ENCODE assay signal across 8 mouse cellular contexts in genomic region chr19:5704163-5704800, GRCm38 (mm10). TPM values are rescaled to one million over a fixed set of nuclear protein-coding genes. Genes with fewer than 3 reads are reported as not detected.
DNase-seq lines count a peak whose midpoint lies in the region; ATAC-seq lines count a peak whose summit lies in the region.

Kcnk7 (plus strand) TSS chr19:5704367.

- no peak within 1 kb of the TSS for H3K4me3 ChIP-seq in midbrain, embryonic 10.5 days
- H3K4me3 ChIP-seq in midbrain, embryonic 15.5 days, result no peak within 1 kb of the TSS
- H3K4me3 ChIP-seq in embryonic facial prominence, embryonic 12.5 days, result no peak within 1 kb of the TSS
- 0 out of 2 replicates have a peak within 1 kb of the TSS, but pooled peaks have one; percentile 10 for H3K4me3 ChIP-seq in liver, embryonic 12.5 days
- no peak within 1 kb of the TSS for H3K4me3 ChIP-seq in stomach, embryonic 14.5 days (ENCODE audit: low read depth, low read length)

- 73% methylated on average over 17 of the region's 17 CpGs for WGBS in midbrain, embryonic 10.5 days
- WGBS in midbrain, embryonic 15.5 days, result 83% methylated on average over 17 of the region's 17 CpGs
- 80% methylated on average over 17 of the region's 17 CpGs for WGBS in embryonic facial prominence, embryonic 12.5 days
- WGBS in liver, embryonic 12.5 days (ENCODE audit: insufficient replicate concordance), result 64% methylated on average over 17 of the region's 17 CpGs
- WGBS in stomach, embryonic 14.5 days, result 58% methylated on average over 17 of the region's 17 CpGs

- no peak for ATAC-seq in midbrain, embryonic 15.5 days (replicated peaks)
- ATAC-seq in embryonic facial prominence, embryonic 12.5 days (ENCODE audit: insufficient number of reproducible peaks, insufficient read depth, low FRiP score, low TSS enrichment), result no peak
- ATAC-seq in liver, embryonic 12.5 days, result peak; percentile 66
- no peak for ATAC-seq in stomach, embryonic 14.5 days (ENCODE audit: insufficient number of reproducible peaks, insufficient read depth, low FRiP score, low read depth)

- no peak within 1 kb of the TSS for H3K9ac ChIP-seq in midbrain, embryonic 15.5 days
- H3K9ac ChIP-seq in embryonic facial prominence, embryonic 12.5 days, result peak within 1 kb of the TSS; percentile 10; the same call in 1 of the 2 replicates
- H3K9ac ChIP-seq in liver, embryonic 12.5 days, result peak within 1 kb of the TSS; percentile 63
- H3K9ac ChIP-seq in stomach, embryonic 14.5 days (replicated peaks; ENCODE audit: low read depth, low read length), result no peak within 1 kb of the TSS

- no peak for DNase-seq in midbrain, embryonic 10.5 days (ENCODE audit: low spot score)
- DNase-seq in embryo, embryonic 11 days, result no peak
- DNase-seq in kidney, adult 11 months, result no peak
- no peak for DNase-seq in embryo, embryonic 10 days (ENCODE audit: low spot score)

- H3K4me2 ChIP-seq in midbrain, embryonic 15.5 days, result no peak within 1 kb of the TSS
- no peak within 1 kb of the TSS for H3K4me2 ChIP-seq in embryonic facial prominence, embryonic 12.5 days (replicated peaks)
- H3K4me2 ChIP-seq in liver, embryonic 12.5 days, result peak within 1 kb of the TSS; percentile 59
- no peak within 1 kb of the TSS for H3K4me2 ChIP-seq in stomach, embryonic 14.5 days (replicated peaks; ENCODE audit: low read depth, low read length)

- H3K27me3 ChIP-seq in midbrain, embryonic 10.5 days (ENCODE audit: low read depth, poor library complexity, severe bottlenecking), result no peaks in the 10 kb centered on the region
- no peaks in the 10 kb centered on the region for H3K27me3 ChIP-seq in midbrain, embryonic 15.5 days (replicated peaks)
- H3K27me3 ChIP-seq in embryonic facial prominence, embryonic 12.5 days, result no peaks in the 10 kb centered on the region
- H3K27me3 ChIP-seq in liver, embryonic 12.5 days (replicated peaks), result no peaks in the 10 kb centered on the region
- H3K27me3 ChIP-seq in stomach, embryonic 14.5 days (ENCODE audit: control insufficient read depth, insufficient read depth, low read length), result no peaks in the 10 kb centered on the region

- peaks cover 11% of the 10 kb centered on the region for H3K4me1 ChIP-seq in midbrain, embryonic 10.5 days
- H3K4me1 ChIP-seq in midbrain, embryonic 15.5 days, result no peaks in the 10 kb centered on the region
- H3K4me1 ChIP-seq in embryonic facial prominence, embryonic 12.5 days, result peaks cover 9% of the 10 kb centered on the region
- H3K4me1 ChIP-seq in liver, embryonic 12.5 days, result peaks cover 38% of the 10 kb centered on the region
- H3K4me1 ChIP-seq in stomach, embryonic 14.5 days (ENCODE audit: control insufficient read depth, insufficient read depth, low read length), result peaks cover 17% of the 10 kb centered on the region; the same call in 1 of the 2 replicates

- H3K9me3 ChIP-seq in midbrain, embryonic 10.5 days (replicated peaks), result no peaks in the 10 kb centered on the region
- H3K9me3 ChIP-seq in midbrain, embryonic 15.5 days, result no peaks in the 10 kb centered on the region
- no peaks in the 10 kb centered on the region for H3K9me3 ChIP-seq in embryonic facial prominence, embryonic 12.5 days
- H3K9me3 ChIP-seq in liver, embryonic 12.5 days (replicated peaks), result no peaks in the 10 kb centered on the region
- H3K9me3 ChIP-seq in stomach, embryonic 14.5 days (ENCODE audit: control insufficient read depth, low read depth, low read length), result no peaks in the 10 kb centered on the region

- peaks cover 74% of the 10 kb centered on the region for H3K36me3 ChIP-seq in midbrain, embryonic 10.5 days
- H3K36me3 ChIP-seq in midbrain, embryonic 15.5 days (replicated peaks), result peaks cover 22% of the 10 kb centered on the region
- H3K36me3 ChIP-seq in embryonic facial prominence, embryonic 12.5 days, result peaks cover 66% of the 10 kb centered on the region
- H3K36me3 ChIP-seq in liver, embryonic 12.5 days, result peaks cover 81% of the 10 kb centered on the region
- peaks cover 51% of the 10 kb centered on the region for H3K36me3 ChIP-seq in stomach, embryonic 14.5 days (ENCODE audit: control insufficient read depth, insufficient read depth, low read length)

- 0 out of 2 replicates have a peak within 1 kb of the TSS, but pooled peaks have one; percentile 4 for H3K27ac ChIP-seq in midbrain, embryonic 10.5 days (replicated peaks)
- H3K27ac ChIP-seq in midbrain, embryonic 15.5 days, result no peak within 1 kb of the TSS
- peak within 1 kb of the TSS; percentile 50 for H3K27ac ChIP-seq in embryonic facial prominence, embryonic 12.5 days
- H3K27ac ChIP-seq in liver, embryonic 12.5 days, result peak within 1 kb of the TSS; percentile 86
- H3K27ac ChIP-seq in stomach, embryonic 14.5 days (ENCODE audit: low read length), result peak within 1 kb of the TSS; percentile 64

RNA-seq across cellular contexts. Expression of gene Kcnk7, which starts in this region (rescaled TPM):
- polyA plus RNA-seq in midbrain, embryonic 10.5 days (2016; fragmentation: Nextera tagmentation; extraction: Ambion mirVana), result 0.20 TPM in 1 of 2 replicates, not detected in the other
- polyA plus RNA-seq in midbrain, embryonic 15.5 days (2015; fragmentation: Nextera tagmentation; extraction: Ambion mirVana), result 0.19 and 0.28 TPM in 2 replicates
- polyA plus RNA-seq in embryonic facial prominence, embryonic 12.5 days (2016; fragmentation: Nextera tagmentation; extraction: Ambion mirVana), result 0.24 TPM in 1 of 2 replicates, not detected in the other
- 0.18 and 0.19 TPM in 2 replicates for polyA plus RNA-seq in liver, embryonic 12.5 days (2016; fragmentation: Nextera tagmentation; extraction: Ambion mirVana)
- 0.62 and 0.84 TPM in 2 replicates for polyA plus RNA-seq in stomach, embryonic 14.5 days (2014; fragmentation: Nextera tagmentation; extraction: Ambion mirVana)

Comparison
In these comparisons a context has a peak if more than half of its experiments do, and no peak if none do; other contexts are left out.
1. Peak in ATAC-seq, H3K4me3 ChIP-seq, H3K27ac ChIP-seq, H3K9ac ChIP-seq and H3K4me2 ChIP-seq in liver, embryonic 12.5 days; RNA of the gene not detected or under 1 TPM.